In genomic region chr19:3702460-3702859, GRCm38 (mm10) we compare ENCODE assay signal across 16 mouse cellular contexts.
"Had no signal": no experiment of that assay in that cellular context is flagged by ENCODE, and none has a peak within 500 bp of the region (broad histone marks: within the 10 kb centered on the region; RNA-seq: fewer than 3 reads in every experiment).

No protein-coding gene starts in this region.

- DNase-seq: heart, postnatal 10 days; heart, postnatal 14 days; heart, postnatal 36 days; heart, postnatal 4 days; kidney, adult 11 months; kidney, adult 18-20 months; kidney, adult 2 months; kidney, adult 8-10 months; kidney, adult 9 months; kidney, postnatal 10 days; kidney, postnatal 14 days; kidney, postnatal 25 days; kidney, postnatal 36 days; kidney, postnatal 4 days; layer of hippocampus, adult 9-11 months; layer of hippocampus, postnatal 36 days had no signal
